Mouse (Mus musculus): ENCODE measurements around the gene Evx2. TPM values are rescaled to one million over a fixed set of nuclear protein-coding genes. Genes with fewer than 3 reads are reported as not detected.

The Evx2 gene
- total and polyA plus RNA-seq, 2 experiments from 2014 or later, result not detected

DNA sequence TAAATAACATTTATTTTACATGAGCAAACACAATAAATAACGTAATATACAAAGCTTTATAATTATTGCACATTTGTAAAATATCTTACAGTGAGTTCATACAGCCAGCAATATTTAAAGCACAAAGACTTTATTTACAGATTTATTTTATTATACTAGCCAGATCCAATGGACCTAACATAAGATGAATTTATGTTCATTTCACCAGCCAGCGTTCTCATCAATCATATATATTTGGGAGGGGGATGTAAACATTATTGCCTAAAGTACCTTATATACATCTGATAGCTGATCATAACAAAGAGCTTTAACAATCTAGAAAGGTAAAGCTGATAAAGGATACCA is 6.4 kb downstream of the Evx2 start:
- ATAC-seq (ENCODE audit: insufficient read depth, low read depth) (no peak), DNase-seq (ENCODE audit: low spot score) (no peak)
- H3K27me3 ChIP-seq (ENCODE audit: control insufficient read depth, insufficient read depth, low read length), result peaks cover 94% of the 10 kb centered on the region
- H3K36me3 ChIP-seq (replicated peaks; ENCODE audit: control insufficient read depth, insufficient read depth, low read length), result no peaks in the 10 kb centered on the region
- 42% methylated on average over 2 of the region's 2 CpGs for WGBS
- no peaks in the 10 kb centered on the region for H3K9me3 ChIP-seq (replicated peaks; ENCODE audit: control insufficient read depth, low read length)
- H3K4me3 ChIP-seq (ENCODE audit: low read depth, low read length), result no peak overlapping the region
- no peak overlapping the region for H3K9ac ChIP-seq (replicated peaks; ENCODE audit: low read depth, low read length)
- H3K4me1 ChIP-seq (ENCODE audit: control insufficient read depth, insufficient read depth), result no peaks in the 10 kb centered on the region
- no peak overlapping the region for H3K4me2 ChIP-seq (ENCODE audit: low read depth, low read length)
- TF ChIP-seq EP300 (IDR thresholded peaks at IDR 0.05; ENCODE audit: low read depth), result no peak
- no peak overlapping the region for H3K27ac ChIP-seq (ENCODE audit: low read depth)

DNA sequence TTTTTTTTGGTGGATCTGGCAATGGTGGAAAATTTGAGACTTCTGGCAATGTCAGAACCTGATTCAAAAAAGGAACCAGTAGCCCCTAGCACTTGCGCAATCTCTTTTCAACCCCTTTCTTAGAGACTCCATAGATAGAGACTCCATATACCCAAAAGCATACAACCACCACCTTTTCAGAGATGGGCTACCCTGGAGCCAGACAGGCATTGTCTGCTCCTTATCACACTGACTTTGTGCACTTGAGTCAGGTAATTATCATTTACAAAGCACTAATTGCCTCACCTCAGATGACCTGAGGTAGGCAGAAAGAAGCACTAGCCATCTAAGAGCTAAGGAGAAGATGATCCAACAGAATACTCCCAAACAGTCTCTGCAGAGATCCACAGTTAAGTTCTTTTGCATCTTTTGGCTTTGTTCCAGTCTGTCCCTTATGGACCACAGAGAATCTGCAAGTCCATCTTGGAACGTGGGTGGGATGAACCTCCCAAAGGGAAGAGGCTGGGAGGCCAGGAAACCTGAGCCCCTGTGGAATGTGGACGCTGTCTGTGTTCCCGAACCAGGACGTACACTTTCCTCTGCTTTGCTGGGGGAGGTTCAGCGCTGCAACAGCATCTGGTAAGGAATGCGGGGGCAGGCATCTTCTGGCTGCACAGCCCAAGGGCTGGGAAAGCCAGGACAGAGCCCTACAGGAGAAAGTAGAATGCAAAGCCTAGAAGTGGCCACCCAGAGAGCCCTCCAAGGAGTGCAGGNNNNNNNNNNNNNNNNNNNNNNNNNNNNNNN is 12.1 kb downstream of the Evx2 start:
- Histone ChIP-seq H3K4me1 (ENCODE audit: control insufficient read depth, insufficient read depth) (no peaks in the 10 kb centered on the region), H3K27ac (ENCODE audit: low read depth) (no peak overlapping the region), H3K4me2 (ENCODE audit: low read depth, low read length) (no peak overlapping the region), H3K27me3 (ENCODE audit: control insufficient read depth, insufficient read depth, low read length) (peaks cover 74% of the 10 kb centered on the region), H3K4me3 (ENCODE audit: low read depth, low read length) (no peak overlapping the region), H3K9me3 (replicated peaks; ENCODE audit: control insufficient read depth, low read length) (no peaks in the 10 kb centered on the region), H3K9ac (replicated peaks; ENCODE audit: low read depth, low read length) (no peak overlapping the region), H3K36me3 (replicated peaks; ENCODE audit: control insufficient read depth, insufficient read depth, low read length) (no peaks in the 10 kb centered on the region)
- TF ChIP-seq CTCF (IDR thresholded peaks at IDR 0.05; ENCODE audit: low read depth) (no peak), EP300 (IDR thresholded peaks at IDR 0.05; ENCODE audit: low read depth) (no peak)
- DNase-seq (ENCODE audit: low spot score) (no peak), ATAC-seq (ENCODE audit: insufficient read depth, low read depth) (no peak)
- WGBS, result 14% methylated on average over 7 of the region's 7 CpGs

DNA sequence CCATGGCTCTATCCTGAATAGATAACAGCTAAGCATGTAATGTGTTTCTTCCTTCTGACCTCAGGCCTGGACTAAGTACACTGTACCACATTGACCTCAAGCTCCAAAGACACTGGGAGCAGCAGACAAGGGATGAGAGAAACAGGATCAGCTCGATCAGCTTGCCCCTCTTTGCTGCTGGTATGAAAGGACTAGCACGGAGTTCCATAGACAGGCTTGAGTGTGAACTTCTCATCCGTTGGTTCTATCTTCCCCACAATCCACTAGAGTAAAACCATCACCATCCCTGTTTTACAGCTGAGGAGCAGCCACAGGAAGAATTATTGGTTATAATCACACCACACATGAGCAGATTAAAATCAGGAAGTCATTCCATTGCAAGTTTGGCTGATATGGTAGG is 13.7 kb downstream of the Evx2 start:
- TF ChIP-seq CTCF (IDR thresholded peaks at IDR 0.05; ENCODE audit: low read depth), result no peak
- no peak for TF ChIP-seq EP300 (IDR thresholded peaks at IDR 0.05; ENCODE audit: low read depth)
- H3K27ac ChIP-seq (ENCODE audit: low read depth), result no peak overlapping the region
- no peak overlapping the region for H3K4me2 ChIP-seq (ENCODE audit: low read depth, low read length)
- H3K9me3 ChIP-seq (replicated peaks; ENCODE audit: control insufficient read depth, low read length), result no peaks in the 10 kb centered on the region
- no peak overlapping the region for H3K9ac ChIP-seq (replicated peaks; ENCODE audit: low read depth, low read length)
- no peak for DNase-seq (ENCODE audit: low spot score)
- no peaks in the 10 kb centered on the region for H3K4me1 ChIP-seq (ENCODE audit: control insufficient read depth, insufficient read depth)
- 86% methylated on average over 3 of the region's 3 CpGs for WGBS
- ATAC-seq (ENCODE audit: insufficient read depth, low read depth), result no peak
- peaks cover 58% of the 10 kb centered on the region for H3K27me3 ChIP-seq (ENCODE audit: control insufficient read depth, insufficient read depth, low read length)
- no peak overlapping the region for H3K4me3 ChIP-seq (ENCODE audit: low read depth, low read length)
- H3K36me3 ChIP-seq (replicated peaks; ENCODE audit: control insufficient read depth, insufficient read depth, low read length), result no peaks in the 10 kb centered on the region

DNA sequence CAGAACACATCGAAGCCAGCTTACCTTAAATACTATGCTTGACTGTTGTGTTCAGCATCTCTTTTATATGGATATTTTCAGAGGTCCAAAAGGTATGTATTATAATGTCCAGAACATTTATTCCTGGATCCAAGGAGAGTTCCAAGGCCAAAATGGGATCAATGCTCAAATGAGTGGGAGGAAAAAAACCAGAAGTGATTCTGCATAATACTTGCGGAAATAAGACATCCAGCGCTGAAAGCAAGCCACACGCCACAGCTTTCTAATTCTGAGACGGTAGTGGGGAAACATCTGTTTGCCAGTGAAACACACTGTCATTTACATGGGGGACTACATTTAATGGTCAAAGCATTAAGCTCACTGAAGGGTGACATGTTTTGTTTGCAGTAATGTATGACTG is 16.9 kb downstream of the Evx2 start:
- WGBS, result 60% methylated on average over 5 of the region's 5 CpGs
- ATAC-seq (ENCODE audit: insufficient read depth, low read depth) (no peak), DNase-seq (ENCODE audit: low spot score) (no peak)
- no peak overlapping the region for H3K9ac ChIP-seq (replicated peaks; ENCODE audit: low read depth, low read length)
- H3K4me3 ChIP-seq (ENCODE audit: low read depth, low read length), result no peak overlapping the region
- no peak overlapping the region for H3K27ac ChIP-seq (ENCODE audit: low read depth)
- H3K9me3 ChIP-seq (replicated peaks; ENCODE audit: control insufficient read depth, low read length), result no peaks in the 10 kb centered on the region
- peaks cover 26% of the 10 kb centered on the region for H3K27me3 ChIP-seq (ENCODE audit: control insufficient read depth, insufficient read depth, low read length)
- H3K36me3 ChIP-seq (replicated peaks; ENCODE audit: control insufficient read depth, insufficient read depth, low read length), result no peaks in the 10 kb centered on the region
- no peak overlapping the region for H3K4me2 ChIP-seq (ENCODE audit: low read depth, low read length)
- H3K4me1 ChIP-seq (ENCODE audit: control insufficient read depth, insufficient read depth), result no peaks in the 10 kb centered on the region
- TF ChIP-seq EP300 (IDR thresholded peaks at IDR 0.05; ENCODE audit: low read depth) (no peak), CTCF (IDR thresholded peaks at IDR 0.05; ENCODE audit: low read depth) (no peak)

DNA sequence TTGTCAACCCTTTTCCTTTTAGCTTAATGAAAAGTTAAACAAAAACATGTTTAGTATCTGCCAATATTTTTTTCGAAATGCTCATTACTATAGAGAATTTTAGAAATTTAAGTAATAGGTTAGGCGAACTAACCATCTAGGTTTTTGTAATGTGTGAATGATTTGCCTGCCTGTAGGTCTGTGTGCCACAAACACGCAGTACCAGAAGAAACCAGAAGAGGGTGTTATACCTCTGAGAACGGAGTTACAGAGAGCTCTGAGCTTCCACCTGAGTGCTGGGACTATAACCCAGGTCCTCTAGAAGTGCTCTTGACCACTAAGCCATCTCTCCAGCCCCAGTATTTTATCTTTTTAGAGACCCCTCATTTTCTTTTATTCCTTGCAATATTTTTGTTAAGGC is 23.9 kb downstream of the Evx2 start:
- ATAC-seq (ENCODE audit: insufficient read depth, low read depth), result no peak
- H3K4me1 ChIP-seq (ENCODE audit: control insufficient read depth, insufficient read depth), result no peaks in the 10 kb centered on the region
- no peak overlapping the region for H3K4me2 ChIP-seq (ENCODE audit: low read depth, low read length)
- TF ChIP-seq EP300 (IDR thresholded peaks at IDR 0.05; ENCODE audit: low read depth) (no peak), CTCF (IDR thresholded peaks at IDR 0.05; ENCODE audit: low read depth) (no peak)
- no peak overlapping the region for H3K4me3 ChIP-seq (ENCODE audit: low read depth, low read length)
- no peaks in the 10 kb centered on the region for H3K36me3 ChIP-seq (replicated peaks; ENCODE audit: control insufficient read depth, insufficient read depth, low read length)
- no peaks in the 10 kb centered on the region for H3K9me3 ChIP-seq (replicated peaks; ENCODE audit: control insufficient read depth, low read length)
- 52% methylated on average over 4 of the region's 4 CpGs for WGBS
- H3K27ac ChIP-seq (ENCODE audit: low read depth), result no peak overlapping the region
- DNase-seq (ENCODE audit: low spot score), result no peak
- no peaks in the 10 kb centered on the region for H3K27me3 ChIP-seq (ENCODE audit: control insufficient read depth, insufficient read depth, low read length)
- no peak overlapping the region for H3K9ac ChIP-seq (replicated peaks; ENCODE audit: low read depth, low read length)

DNA sequence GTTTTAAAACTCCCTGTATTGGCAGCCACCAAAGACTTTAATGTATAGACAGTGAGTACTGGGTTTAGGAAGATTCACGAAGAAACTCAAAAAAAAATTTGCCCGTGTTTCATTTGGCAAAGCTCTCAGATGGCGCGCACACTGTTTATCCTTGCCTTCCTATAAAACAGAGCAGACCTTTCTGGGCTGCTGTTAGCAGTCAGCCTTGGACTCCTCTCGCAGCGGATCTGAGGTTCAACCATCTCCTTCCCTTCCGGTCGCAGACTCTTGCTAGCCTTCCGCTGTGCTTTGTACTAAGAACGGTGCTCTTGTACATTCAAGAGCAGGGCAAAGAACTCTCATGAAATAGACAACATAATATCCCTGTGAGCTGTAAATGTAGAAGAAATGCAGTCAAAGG is 39.0 kb downstream of the Evx2 start:
- WGBS, result 87% methylated on average over 10 of the region's 10 CpGs

More for the DNA sequence above, 39.0 kb downstream of the Evx2 start:
- Histone ChIP-seq H3K4me1 (ENCODE audit: control insufficient read depth, insufficient read depth) (no peaks in the 10 kb centered on the region), H3K4me2 (ENCODE audit: low read depth, low read length) (no peak overlapping the region), H3K36me3 (replicated peaks; ENCODE audit: control insufficient read depth, insufficient read depth, low read length) (no peaks in the 10 kb centered on the region), H3K27ac (ENCODE audit: low read depth) (no peak overlapping the region), H3K27me3 (ENCODE audit: control insufficient read depth, insufficient read depth, low read length) (no peaks in the 10 kb centered on the region), H3K9ac (replicated peaks; ENCODE audit: low read depth, low read length) (no peak overlapping the region), H3K4me3 (ENCODE audit: low read depth, low read length) (no peak overlapping the region), H3K9me3 (replicated peaks; ENCODE audit: control insufficient read depth, low read length) (no peaks in the 10 kb centered on the region)
- DNase-seq (ENCODE audit: low spot score) (no peak), ATAC-seq (ENCODE audit: insufficient read depth, low read depth) (no peak)
- no peak for TF ChIP-seq CTCF (IDR thresholded peaks at IDR 0.05; ENCODE audit: low read depth)
- TF ChIP-seq EP300 (IDR thresholded peaks at IDR 0.05; ENCODE audit: low read depth), result no peak
